Mouse (Mus musculus) liver, adult 2 months (tissue): ENCODE results near the gene Usp2.

Experiments used
- CTCF ChIP-seq: fragments of 200-500 bp; IDR thresholded peaks from 2 replicates; pipeline ENCODE4 v1.5.1; 2011; ENCODE audit warnings: low read depth, low read length, control low read depth
- POLR2A ChIP-seq: fragments of 200-500 bp; IDR thresholded peaks from 2 replicates; pipeline ENCODE4 v1.6.1; 2011; ENCODE audit warnings: low read length, control low read depth; ENCODE audit not compliant: insufficient read depth; ENCODE audit errors: extremely low read depth

- TF ChIP-seq CTCF (no peak), POLR2A (no peak)
These were observed 14.0 kb upstream of the Usp2 start for GRCm38 (mm10) chr9:44052855-44053254.
